Mouse (Mus musculus): ENCODE data around the gene Gsdma3.
"Not testable (repeated sequence)": the region's sequence is repeated elsewhere in the genome, so short reads cannot be mapped to it uniquely, and the experiment has no call there.

Gsdma3 gene

DNA sequence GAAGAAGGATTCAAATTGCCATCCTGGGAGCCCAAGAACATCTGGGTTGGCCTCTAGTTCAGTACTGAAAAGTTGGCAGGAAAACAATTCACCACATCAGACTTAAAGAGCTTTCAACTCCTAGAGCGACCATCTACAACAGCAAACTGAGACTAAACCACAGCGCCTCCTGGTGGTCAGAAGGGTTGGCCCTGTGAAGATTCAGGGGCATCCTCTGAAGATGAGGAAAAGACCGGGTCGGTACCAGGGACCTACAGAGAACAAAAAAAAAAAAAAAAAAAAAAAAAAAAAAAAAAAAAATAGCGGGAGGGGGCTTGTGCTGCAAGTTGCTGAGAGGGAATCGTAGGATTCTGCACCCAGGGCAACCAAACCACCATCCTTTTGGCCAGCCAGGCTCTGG lies 28.8 kb upstream of the Gsdma3 start:
- DNase-seq: peak; percentile 71

DNA sequence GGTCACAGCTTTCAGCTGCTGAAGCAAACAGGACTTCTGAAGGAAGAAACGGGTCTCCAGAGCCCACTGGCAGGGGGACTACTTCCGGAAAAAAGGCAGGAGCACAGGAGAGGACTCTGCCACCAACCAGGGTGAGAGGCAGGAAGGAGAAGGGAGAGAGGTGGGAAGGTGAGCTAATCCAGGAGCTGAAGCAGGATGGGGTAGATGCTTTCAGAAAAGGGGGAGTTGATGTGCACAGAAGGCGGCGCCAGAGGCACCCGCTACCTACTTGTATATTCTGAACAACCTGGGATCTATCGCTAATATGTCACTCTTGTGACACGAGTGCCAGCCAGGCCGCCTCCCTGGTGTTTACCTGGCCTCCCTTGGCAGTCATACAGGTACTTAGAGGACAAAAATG lies 28.2 kb upstream of the Gsdma3 start, which contains the start of gene Lrrc3c:
Lrrc3c (plus strand) TSS at position 301 of the 400 bp plus-strand sequence.
- DNase-seq: no peak

DNA sequence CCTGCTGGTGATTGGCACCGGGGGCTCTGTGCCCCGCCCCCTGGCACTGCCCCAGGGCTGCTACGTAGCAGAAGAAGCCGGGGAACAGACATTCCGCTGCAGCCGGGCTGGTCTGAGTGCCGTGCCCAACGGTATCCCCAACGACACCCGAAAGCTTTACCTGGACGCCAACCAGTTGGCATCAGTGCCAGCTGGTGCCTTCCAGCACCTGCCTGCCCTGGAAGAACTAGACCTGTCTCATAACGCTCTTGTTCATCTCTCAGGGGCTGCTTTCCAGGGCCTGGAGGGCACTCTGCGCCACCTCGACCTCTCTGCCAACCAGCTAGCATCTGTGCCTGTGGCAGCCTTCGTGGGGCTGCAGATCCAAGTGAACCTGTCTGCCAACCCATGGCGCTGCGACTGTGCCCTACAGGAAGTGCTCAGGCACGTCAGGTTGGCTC lies 27.3 kb upstream of the Gsdma3 start:
- no peak for DNase-seq

DNA sequence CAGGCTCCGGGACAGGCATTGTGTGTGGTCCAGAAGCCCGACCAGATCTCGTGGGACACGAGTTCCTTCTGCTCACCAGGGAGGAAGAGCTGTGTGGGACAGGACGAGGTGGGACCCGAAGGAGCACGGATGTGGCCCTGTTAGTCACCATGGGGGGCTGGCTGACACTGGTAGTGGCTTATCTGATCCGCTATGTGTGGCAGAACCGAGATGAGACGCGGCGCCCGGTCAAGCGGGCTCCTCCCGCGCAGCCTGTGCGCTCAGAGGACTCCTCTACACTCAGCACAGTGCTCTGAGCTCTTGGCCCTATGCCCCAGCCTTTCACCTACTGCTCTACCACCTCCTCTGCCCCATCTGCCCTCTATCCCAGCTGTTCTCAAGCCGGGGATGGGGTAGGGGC lies 26.9 kb upstream of the Gsdma3 start:
- no peak for DNase-seq

DNA sequence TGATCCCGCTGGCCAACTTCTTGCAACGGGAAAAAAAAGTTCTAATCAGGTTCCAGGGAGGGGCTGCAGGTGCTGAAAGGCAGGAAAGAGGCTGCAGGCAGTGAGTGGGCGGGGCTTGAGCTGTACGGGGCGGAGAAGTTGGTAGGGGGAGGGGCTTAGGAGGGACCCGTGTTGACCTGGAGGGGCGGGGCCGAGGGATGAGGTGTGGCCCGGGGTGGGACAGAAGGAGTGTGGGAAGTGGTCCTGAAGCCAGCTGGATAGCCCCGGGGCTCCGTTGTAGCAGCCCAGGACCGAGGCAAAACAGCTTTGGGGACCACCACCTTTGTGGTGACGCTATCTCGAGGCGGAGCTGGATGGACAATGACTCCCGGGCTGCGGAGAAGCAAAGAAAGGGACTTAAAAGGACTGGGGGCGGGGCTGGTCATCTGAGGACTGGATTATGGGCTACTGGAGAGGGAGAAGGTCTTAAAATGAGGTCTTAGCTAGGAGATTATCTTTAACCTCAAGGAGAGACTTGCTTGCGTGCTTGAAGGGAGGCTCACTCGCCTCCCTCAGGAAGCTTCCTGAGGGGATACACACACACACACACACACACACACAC lies 24.0 kb upstream of the Gsdma3 start:
- DNase-seq: peak; percentile 79

DNA sequence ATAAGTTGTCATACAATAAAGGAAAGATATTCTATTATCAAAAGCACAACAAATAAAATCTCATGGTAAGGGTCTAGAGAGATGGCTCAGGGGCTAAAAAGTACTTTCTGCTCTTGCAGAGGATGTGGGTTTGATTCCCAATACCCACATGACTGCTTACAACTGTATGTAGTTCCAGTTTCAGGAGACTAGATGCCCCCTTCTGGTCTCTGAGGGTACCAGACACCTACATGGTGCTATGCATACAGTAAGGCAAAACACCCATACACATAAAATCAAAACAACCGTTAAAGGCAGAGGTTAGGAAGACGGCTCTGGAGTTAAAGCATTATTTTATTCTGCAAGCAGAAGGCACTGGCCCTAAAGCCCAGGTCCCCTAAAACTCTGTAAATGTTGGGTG lies 22.2 kb upstream of the Gsdma3 start:
- no peak for DNase-seq

DNA sequence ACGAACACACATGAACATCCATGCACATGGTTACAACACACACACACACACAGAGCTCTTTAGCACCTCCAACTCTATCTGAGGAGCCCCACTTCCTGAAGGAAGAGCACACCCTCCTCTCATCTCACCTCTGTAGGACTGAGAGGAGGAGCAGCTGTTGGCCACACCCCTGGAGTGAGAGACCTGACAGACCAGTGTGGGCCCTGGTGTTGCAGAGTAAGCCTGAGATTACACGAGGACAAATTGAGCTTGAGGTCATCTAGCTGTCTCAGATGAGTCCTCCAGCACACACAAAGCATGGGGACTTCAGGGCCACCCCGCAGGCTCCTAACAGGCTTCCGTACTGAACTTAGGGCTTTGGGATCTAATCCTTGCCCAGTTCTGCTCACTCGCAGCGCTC lies 21.2 kb upstream of the Gsdma3 start:
- not testable (repeated sequence) for DNase-seq

DNA sequence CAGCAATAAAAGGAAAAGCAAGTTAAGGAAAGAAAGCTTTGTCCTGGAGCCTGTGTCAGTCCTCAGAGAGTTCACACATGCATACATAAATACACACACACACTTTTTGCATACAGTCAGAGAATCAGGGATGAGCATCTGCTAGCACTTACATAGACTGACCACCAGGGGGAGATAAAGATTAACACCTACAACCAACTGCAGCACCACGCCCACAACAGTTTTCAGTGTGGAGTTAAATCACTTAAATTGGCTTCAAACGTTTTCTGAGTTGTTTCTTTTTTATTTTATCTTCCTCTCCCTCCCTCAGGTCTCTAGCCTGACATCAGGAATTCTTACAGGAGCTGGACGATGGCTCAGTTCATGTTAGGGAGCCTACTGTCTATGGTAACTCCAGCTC lies 19.4 kb upstream of the Gsdma3 start:
- peak; percentile 78 for DNase-seq

DNA sequence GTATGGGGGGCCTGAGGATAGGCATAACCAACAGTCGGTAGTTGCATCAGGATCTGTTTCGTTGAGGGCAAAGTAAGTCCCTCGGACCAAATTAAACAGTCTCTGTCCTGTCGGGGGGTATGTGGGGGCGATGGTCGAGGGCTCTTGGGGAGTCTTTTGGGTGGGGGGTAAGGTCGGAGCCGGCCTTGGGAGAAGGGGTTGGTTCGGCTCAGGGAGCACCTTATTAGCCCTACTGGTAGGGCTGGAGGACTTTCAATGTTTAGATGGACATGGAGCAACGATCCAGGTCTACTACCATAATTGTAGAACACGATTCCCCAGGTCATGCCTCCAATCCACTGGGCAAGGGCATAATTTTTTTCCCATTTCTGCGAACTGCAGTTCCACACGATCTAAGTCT lies 5.4 kb upstream of the Gsdma3 start:
- DNase-seq: no peak

DNA sequence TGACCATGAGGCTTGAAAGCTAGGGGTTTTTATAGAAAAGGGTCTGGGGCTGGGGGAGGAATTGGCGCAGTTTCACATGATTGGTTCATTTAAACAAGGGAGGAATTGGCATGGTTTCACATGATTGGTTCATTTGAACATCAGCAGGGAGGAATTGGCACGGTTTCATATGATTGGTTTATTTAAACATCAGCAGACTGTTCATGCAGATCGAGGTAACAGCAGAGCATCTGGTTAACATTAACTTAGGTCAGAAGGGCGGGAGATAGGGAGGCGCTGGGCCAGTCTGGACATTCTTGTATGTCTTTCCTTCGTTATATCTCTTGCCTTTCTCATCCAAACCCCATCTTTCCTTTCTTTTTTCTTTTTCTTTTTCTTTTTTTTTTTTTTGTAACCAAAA lies 2.2 kb upstream of the Gsdma3 start:
- not testable (repeated sequence) for DNase-seq

DNA sequence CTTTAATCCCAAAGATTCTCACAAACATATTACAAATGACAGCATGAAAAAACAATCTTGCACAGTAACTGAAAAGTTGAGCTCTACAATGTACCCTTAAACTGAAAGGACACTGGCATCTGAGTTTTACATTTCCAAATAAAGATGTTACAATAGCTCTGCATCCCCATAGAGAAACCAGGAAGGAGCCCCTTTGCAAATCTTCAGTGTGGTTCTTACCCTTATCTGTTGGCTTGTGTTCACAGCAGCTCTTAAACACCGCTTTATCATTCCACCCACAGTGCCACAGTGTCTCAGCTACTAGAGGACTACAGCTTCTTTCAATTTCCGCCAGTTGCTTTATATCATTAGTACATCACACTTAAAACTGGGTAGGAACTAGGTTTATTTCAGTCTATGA lies 1.8 kb upstream of the Gsdma3 start:
- DNase-seq: not testable (repeated sequence)

DNA sequence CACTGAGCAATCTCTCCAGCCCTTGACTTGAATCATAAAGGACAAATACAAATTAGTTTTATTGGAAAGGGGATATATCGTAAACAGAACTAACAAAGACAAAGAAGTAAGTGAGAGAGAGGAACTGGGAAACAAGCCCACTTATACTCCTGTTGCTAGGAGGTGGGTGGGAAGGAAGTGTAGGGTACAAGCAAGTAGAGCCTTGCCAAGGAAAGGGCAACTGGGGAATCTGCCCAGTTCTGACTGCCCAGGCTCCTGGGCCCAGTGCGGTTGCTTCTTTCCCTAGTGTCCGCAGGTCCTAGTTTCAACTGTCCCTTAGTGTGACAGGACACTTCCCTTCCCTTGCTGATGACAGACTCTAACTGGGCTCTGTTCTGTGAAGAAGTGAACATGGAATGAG lies 2.5 kb downstream of the Gsdma3 start:
- DNase-seq: no peak

DNA sequence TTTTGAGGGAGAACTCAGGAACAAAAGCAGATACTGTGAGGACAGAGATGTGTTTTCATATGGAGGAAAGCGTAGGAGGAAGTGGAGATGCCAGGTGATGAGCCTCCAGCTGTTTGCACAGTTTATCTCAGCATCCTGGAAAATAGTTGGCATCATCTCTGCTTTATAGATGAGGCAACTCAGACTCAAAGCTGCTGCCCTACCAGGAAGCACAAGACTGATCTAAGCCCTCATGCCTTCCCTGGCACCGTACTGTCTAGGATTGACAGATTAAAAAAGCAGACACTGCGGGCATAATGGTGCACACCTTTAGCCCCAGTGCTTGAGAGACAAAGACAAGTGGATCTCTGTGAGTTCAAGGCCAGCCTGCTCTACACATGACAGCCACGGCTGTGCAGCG lies 4.5 kb downstream of the Gsdma3 start:
- DNase-seq: no peak

DNA sequence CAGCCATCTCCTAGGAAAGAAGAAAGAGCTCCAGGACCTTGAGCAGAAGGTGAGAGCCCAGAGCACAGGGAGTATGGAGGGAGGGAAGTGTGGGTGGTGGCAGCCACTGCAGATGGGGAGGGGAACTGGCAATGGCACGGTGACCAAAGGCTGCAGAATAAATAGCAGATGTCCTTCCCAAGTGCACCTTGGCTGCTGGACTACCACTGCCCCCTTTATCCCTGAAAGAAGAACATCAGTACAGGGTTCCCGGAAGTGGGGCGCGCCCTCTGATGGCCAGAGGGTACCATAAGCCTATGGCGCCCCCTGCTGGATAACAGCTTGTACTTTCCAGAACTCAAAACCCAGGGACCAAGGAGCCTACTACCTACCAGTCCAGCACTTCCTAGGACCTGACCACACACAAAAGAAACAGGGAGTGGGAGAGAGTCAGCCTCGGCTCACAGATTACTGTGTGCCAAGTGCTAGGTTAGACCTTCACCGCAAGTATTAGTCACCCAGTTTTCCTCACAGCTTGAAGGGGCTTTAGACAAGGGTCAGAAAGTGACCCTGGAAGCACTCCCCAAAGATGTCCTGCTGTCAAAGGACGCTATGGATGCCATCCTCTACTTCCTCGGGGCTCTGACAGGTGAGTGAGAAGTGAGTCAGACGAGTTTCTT lies 9.3 kb downstream of the Gsdma3 start:
- peak; percentile 25 for DNase-seq

DNA sequence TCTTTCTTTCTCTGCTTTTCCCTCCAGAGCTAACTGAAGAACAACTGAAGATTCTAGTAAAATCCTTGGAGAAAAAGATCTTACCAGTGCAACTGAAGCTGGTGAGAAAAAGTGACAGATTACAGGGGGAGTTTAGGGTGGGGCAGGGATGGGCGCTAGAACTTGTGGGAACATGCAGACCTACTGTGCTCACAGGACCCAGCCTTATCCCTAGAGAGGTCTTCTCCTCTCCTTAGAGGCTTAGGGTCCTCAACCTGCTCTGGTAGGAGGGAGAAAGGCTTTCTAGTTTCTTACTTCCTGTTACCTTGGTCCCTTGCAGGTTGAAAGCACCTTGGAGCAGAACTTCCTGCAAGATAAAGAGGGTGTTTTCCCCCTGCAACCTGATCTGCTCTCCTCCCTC lies 11.3 kb downstream of the Gsdma3 start:
- no peak for DNase-seq

DNA sequence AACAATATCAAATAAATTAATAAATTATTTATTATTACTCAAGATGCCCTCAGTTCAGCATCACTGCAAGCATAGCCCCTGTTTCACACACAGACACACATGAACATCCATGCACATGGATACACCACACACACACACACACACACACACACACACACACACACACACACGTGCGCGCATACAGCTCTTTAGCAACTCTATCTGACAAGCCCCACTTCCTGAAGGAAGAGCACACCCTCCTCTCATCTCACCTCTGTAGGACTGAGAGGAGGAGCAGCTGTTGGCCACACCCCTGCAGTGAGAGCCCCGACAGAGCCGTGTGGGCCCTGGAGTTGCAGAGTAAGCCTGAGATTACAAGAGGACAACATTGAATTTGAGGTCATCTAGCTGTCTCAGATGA lies 13.9 kb downstream of the Gsdma3 start:
- DNase-seq: no peak

DNA sequence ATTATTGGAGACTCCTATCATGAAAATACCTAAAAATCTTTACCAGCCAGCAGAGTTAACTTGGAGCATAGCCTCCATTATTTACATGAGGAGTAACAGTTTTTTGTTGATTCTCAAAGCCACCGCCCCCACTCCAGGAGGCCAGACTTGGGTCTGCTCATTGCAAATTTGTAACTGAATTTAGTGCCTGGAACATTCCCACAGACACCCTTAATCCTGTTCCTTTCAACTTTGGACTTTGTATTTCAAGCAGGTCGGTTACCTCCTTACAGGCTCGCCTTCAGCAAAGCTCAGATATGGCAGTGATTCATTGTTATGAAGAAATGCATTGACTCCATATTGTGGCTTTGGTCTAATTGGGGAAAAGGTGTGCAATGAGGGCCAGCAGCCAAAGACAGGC lies 18.6 kb downstream of the Gsdma3 start:
- no peak for DNase-seq

DNA sequence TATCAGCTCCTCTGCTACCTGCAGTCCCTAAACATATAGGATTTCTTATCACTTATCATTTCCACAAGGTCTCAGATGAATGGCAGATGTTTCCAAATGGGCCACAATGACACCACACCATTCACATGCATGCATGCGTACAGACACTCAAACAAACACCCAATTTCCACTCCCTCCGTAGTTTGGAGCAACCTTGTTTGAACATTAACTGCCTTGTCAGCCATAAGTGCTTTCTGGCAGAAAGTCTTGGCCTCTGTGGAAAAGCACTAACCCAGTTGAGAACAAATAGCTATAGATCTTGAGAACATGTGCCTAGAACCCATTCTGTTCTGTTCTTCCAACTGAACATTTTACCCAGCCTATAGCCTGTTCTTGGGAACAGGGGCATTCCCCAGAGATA lies 19.8 kb downstream of the Gsdma3 start:
- no peak for DNase-seq

DNA sequence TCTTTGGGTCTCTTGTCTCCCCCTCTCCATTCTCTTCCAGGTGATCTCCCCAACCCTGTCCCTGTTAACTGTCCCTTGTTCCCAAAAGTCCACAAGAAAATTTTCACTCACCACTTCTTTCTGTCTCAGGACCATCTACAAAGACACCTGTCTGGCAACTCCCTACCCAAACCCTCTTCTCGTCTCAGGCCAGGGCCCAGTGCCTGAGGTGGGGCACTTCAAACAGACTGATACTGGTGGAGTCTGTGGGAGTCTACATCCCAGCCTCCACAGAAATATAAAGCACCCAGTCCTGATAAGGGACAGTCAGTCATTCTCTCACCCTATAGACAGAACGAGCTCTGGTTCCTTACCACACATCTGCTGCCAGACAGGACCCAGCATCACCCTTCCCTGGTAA lies 20.3 kb downstream of the Gsdma3 start, which contains the start of gene Gsdma2:
Gsdma2 (plus strand) TSS at position 301 of the 400 bp plus-strand sequence.
- DNase-seq: no peak

DNA sequence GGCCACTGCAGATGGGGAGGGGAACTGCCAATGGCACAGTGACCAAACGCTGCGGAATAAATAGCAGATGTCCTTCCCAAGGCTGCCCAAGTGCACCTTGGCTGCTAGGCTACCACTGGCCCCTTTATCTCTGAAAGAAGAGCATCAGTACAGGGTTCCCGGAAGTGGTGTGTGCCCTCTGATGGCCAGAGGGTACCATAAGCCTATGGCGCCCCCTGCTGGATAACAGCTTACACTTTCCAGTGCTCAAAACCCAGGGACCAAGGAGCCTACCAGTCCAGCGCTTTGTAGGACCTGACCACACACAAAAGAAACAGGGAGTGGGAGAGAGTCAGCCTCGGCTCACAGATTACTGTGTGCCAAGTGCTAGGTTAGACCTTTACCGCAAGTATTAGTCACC lies 28.9 kb downstream of the Gsdma3 start:
- peak; percentile 74 for DNase-seq

DNA sequence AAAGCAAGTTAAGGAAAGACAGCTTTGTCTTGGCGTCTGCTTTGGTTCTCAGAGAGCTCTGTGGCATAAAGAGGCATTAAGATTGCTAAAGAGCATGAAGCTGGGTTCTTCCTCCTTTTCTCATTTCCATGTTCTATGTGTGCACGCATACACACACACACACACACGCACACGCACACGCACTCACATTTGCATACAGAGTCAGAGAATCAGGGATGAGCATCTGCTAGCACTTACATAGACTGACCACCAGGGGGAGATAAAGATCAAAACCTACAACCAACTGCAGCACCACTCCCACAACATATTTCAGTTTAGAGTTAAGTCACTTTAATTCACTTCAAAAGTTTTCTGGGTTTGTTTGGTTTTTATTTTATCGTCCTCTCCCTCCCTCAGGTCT lies 34.4 kb downstream of the Gsdma3 start:
- peak; percentile 72 for DNase-seq

DNA sequence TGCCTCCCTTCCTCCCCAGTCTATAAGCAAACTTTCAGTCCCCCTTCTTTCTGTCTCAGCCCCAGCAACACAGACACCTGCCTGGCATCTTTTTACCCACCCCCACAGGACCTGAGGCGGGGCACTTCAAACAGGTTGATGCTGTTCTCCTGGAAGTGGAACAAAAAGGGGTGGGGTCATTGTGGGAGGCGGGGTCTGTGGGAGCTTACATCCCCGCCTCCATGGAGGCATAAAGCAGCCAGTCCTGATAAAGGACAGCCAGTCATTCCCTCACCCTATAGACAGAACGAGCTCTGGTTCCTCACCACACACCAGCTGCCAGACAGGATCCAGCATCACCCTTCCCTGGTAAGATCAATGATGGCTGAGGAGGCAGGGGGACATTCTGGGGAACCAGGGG lies 37.9 kb downstream of the Gsdma3 start, which contains the start of gene Gsdma:
Gsdma (plus strand) TSS at position 261 of the 400 bp plus-strand sequence.
- no peak for DNase-seq

DNA sequence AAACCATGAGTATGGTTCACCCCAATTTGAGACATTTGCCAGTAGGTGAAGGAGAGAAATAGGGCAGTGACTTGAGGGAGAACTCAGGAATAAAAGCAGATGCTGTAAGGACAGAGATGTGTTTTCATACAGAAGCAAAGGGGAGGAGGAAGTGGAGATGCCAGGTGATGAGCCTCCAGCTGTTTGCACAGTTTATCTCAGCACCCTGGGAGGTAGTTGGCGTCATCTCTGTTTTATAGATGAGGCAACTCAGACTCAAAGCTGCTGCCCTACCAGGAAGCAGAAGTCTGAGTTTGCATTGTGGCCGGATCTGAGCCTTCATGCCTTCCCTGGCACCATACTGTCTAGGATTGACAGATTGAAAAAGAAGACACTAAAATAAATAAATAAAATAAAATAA lies 42.8 kb downstream of the Gsdma3 start:
- DNase-seq: no peak

DNA sequence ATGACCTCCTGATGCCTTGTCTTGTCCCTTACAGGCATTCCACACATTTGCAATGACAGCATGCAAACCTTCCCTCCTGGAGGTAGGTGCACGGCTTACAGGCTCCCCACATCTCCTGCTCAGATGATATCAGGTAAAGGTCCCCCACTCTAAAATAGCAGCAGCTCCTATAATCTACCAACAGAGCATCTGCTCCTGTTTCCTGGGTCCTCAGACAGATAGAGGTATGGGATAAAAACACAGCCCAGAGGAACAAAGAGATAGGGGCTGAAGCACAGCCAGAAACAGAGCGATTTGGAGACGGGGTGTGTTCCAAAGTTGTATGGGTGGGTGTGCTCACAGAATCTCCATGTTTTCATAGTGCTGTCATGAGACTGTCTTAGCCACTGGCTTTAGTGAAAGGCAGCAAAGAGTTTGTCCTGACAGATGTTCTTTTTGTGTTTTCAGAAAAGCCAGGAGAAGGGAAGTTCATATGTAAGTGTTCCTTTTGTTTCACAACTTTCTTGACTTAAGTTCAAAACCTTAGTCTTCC lies 45.2 kb downstream of the Gsdma3 start:
- no peak for DNase-seq

DNA sequence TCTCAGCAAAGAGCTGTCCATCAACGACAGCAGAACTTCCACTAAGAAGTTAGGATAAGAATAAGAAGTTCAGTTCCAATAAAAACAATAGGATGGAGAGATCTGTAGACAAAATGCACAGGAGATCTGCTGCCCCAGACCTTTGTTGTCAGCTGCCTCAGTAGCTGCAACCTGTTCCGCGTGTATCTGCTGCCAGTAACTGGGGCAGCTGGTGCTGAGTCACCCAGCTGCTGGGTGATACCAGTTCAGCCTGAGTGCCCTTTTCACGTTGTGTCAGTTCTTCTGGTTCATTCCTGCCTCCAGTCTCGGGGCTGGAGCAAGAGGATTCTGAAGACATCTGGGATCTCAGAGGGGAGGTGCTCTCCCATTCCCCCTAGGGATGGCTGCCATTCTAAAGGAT lies 45.7 kb downstream of the Gsdma3 start:
- no peak for DNase-seq

All from embryo, embryonic 11 days (tissue).